Mouse (Mus musculus) liver, adult 10 weeks (tissue): Measurements from ENCODE around the gene Tmem158. TPM values are rescaled to one million over a fixed set of nuclear protein-coding genes. Genes with fewer than 3 reads are reported as not detected.

Experiments used
- polyA plus RNA-seq: library from polyadenylated mRNA; stranded (reverse); fragments of 350-450 nt; fragmentation: Illumina TruSeq; extraction: RNeasy Lipid Tissue Mini Kit (QIAGEN cat#74804); gene quantifications from one replicate; pipeline ENCODE4 v1.2.3, GENCODE M21; 2014; ENCODE audit warnings: low read depth, low replicate concordance

Gene Tmem158
- polyA plus RNA-seq: 0.29 TPM

GRCm38 (mm10) chr9:123260611-123261021 lies at the start of gene Tmem158:
Tmem158 (minus strand) TSS chr9:123260764.

DNA sequence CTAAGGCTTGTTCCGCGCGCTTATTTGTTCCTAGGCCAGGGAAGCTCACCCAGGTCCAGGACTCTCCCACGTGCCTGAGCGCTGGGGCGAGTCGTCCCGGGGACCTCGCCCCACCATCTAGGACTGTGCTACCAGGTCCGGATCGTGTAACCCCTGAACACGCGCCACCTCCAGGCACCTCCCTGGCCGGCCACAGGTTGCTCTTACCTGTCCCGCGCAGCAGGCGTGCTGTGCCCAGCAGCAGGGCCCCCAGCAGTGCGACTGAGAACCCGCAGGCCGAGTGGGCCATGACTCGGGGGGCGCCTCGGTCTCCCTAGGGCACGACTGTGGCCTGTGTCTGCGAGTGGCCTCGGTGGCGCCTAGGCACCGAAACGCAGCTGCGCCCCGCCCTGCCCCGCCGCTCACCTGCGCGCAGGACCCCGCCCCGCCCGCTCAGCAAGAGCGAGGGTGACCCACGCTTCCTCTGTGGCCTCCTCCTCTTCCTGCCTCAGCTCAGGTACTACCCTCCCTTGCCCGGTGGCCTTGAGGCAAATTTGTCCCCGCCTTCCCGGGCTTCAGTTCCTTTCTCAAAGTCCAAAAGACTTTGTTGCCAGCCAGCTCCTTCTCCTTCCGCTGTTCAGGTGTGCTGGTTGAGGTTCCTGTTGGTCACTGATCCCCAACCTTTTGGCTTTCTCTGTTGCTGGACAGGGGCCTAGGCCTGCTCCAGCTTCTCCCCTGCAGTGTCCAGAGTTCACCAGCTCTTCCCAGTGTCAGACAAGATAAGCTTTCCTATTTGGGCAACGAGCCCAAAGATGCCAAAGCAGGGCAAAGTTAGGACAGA lies 44.7 kb downstream of the Tmem158 start, which contains the start of gene Cdcp1:
Gene Cdcp1, minus strand, starts transcription at position 418 of the 820 bp plus-strand sequence.

Other genes with a start within 250 kb of the Tmem158 start
- 7.2 TPM for gene Tmem42, start 239.4 kb downstream of the Tmem158 start, polyA plus RNA-seq
- gene Tgm4, start 226.0 kb downstream of the Tmem158 start, polyA plus RNA-seq: not detected
- 12.8 TPM for gene Zdhhc3, start 147.6 kb downstream of the Tmem158 start, polyA plus RNA-seq
- 14.1 TPM for gene Exosc7, start 147.5 kb downstream of the Tmem158 start, polyA plus RNA-seq
- gene Clec3b, start 109.8 kb downstream of the Tmem158 start, polyA plus RNA-seq: not detected
- gene Cdcp1, start 44.7 kb downstream of the Tmem158 start, polyA plus RNA-seq: 5.0 TPM
- 11.8 TPM for gene Lars2, start 106.2 kb upstream of the Tmem158 start, polyA plus RNA-seq
- 8.8 TPM for gene Limd1, start 217.9 kb upstream of the Tmem158 start, polyA plus RNA-seq